Mouse (Mus musculus) embryonic facial prominence, embryonic 10.5 days (tissue): ENCODE results near the gene Gstt3. TPM values are rescaled to one million over a fixed set of nuclear protein-coding genes. Genes with fewer than 3 reads are reported as not detected.

ENCODE experiments used
- DNase-seq: peaks from one replicate; pipeline ENCODE4 v3.0.0-alpha.2; 2017; ENCODE audit warnings: low spot score
- H3K27ac ChIP-seq: fragments of 300-500 bp; sonication (generic); replicated peaks from 2 replicates; pipeline ENCODE4 v1.5.1; 2016; ENCODE audit warnings: mild to moderate bottlenecking
- H3K27me3 ChIP-seq: fragments of 300-500 bp; sonication (generic); replicated peaks from 2 replicates; pipeline ENCODE4 v1.6.1; 2016; ENCODE audit warnings: low read depth, mild to moderate bottlenecking; ENCODE audit not compliant: poor library complexity, severe bottlenecking
- H3K36me3 ChIP-seq: fragments of 300-500 bp; sonication (generic); replicated peaks from 2 replicates; pipeline ENCODE4 v1.6.1; 2016; ENCODE audit warnings: mild to moderate bottlenecking, moderate library complexity
- H3K4me1 ChIP-seq: fragments of 300-500 bp; sonication (generic); 2 replicates; pipeline ENCODE4 v1.6.1; 2016
- H3K4me3 ChIP-seq: fragments of 300-500 bp; sonication (generic); 2 replicates; pipeline ENCODE4 v1.5.1; 2016; ENCODE audit warnings: mild to moderate bottlenecking, moderate library complexity
- H3K9me3 ChIP-seq: fragments of 300-500 bp; sonication (generic); 2 replicates; pipeline ENCODE4 v1.6.1; 2016; ENCODE audit warnings: mild to moderate bottlenecking
- WGBS: fragments of 180-500 bp; shearing (Covaris S2); methylation state at CpG from one replicate; pipeline ENCODE4 v1.1.7; 2016; 5-methylcytosine and 5-hydroxymethylcytosine counted together
- polyA plus RNA-seq: library from polyadenylated mRNA; unstranded; fragments of >200 nt; fragmentation: Nextera tagmentation; extraction: Ambion mirVana; gene quantifications from 2 replicates; pipeline ENCODE4 v1.2.1, GENCODE M21; 2016

Gstt3 gene
- polyA plus RNA-seq, 1 experiment from 2014 or later: 4.3 TPM

- Histone ChIP-seq H3K36me3 (peaks cover 96% of the 10 kb centered on the region), H3K27me3 (no peaks in the 10 kb centered on the region), H3K27ac (no peak overlapping the region), H3K4me3 (no peak overlapping the region), H3K9me3 (no peaks in the 10 kb centered on the region), H3K4me1 (no peaks in the 10 kb centered on the region)
- WGBS: 93% methylated on average over 7 of the region's 7 CpGs
- no peak for DNase-seq
These were observed 55.8 kb downstream of the Gstt3 start for GRCm38 (mm10) chr10:75725449-75725848.

Other genes starting within 250 kb of the Gstt3 start
- gene Lrrc75b, start 221.1 kb downstream of the Gstt3 start, polyA plus RNA-seq: 1.6 and 2.3 TPM in 2 replicates
- gene Ggt1, start 219.8 kb downstream of the Gstt3 start, polyA plus RNA-seq: 1.5 and 2.3 TPM in 2 replicates
- 0.75 and 0.77 TPM in 2 replicates for gene Ggt5, start 192.1 kb downstream of the Gstt3 start, polyA plus RNA-seq
- gene Susd2, start 137.4 kb downstream of the Gstt3 start, polyA plus RNA-seq: 1.6 and 1.8 TPM in 2 replicates
- 32.5 and 39.0 TPM in 2 replicates for gene Cabin1, start 17.1 kb downstream of the Gstt3 start, polyA plus RNA-seq
- gene Ddt, start 8.0 kb downstream of the Gstt3 start, polyA plus RNA-seq: 93.8 and 103 TPM in 2 replicates
- not detected in 2 replicates for gene Gm20441, start 460 bp downstream of the Gstt3 start, polyA plus RNA-seq
- 3.0 and 4.3 TPM in 2 replicates for gene Gstt1, start 17.2 kb upstream of the Gstt3 start, polyA plus RNA-seq
- 0.21 TPM in 1 of 2 replicates, not detected in the other for gene Gstt4, start 41.1 kb upstream of the Gstt3 start, polyA plus RNA-seq
- gene Gstt2, start 56.0 kb upstream of the Gstt3 start, polyA plus RNA-seq: 6.8 and 8.5 TPM in 2 replicates
- gene Mif, start 78.8 kb upstream of the Gstt3 start, polyA plus RNA-seq: 3,361 and 3,650 TPM in 2 replicates
- 2.3 and 3.0 TPM in 2 replicates for gene Derl3, start 112.0 kb upstream of the Gstt3 start, polyA plus RNA-seq
- 284 and 291 TPM in 2 replicates for gene Smarcb1, start 140.2 kb upstream of the Gstt3 start, polyA plus RNA-seq
- gene Chchd10, start 151.7 kb upstream of the Gstt3 start, polyA plus RNA-seq: 8.4 and 9.6 TPM in 2 replicates
- 36.7 and 46.4 TPM in 2 replicates for gene Mmp11, start 155.1 kb upstream of the Gstt3 start, polyA plus RNA-seq
- 0.29 and 0.56 TPM in 2 replicates for gene Gm867, start 159.3 kb upstream of the Gstt3 start, polyA plus RNA-seq
- 0.42 and 1.1 TPM in 2 replicates for gene Vpreb3, start 161.6 kb upstream of the Gstt3 start, polyA plus RNA-seq
- 0.10 TPM in 1 of 2 replicates, not detected in the other for gene Gm5134, start 173.1 kb upstream of the Gstt3 start, polyA plus RNA-seq